Comparison of ENCODE assay signal across 26 mouse cellular contexts in genomic region chr8:119434569-119434968, GRCm38 (mm10). TPM values are rescaled to one million over a fixed set of nuclear protein-coding genes. Genes with fewer than 3 reads are reported as not detected.
DNase-seq lines count a peak whose midpoint lies in the region; ATAC-seq and TF ChIP-seq lines count a peak whose summit lies in the region.
"Had no signal": no experiment of that assay in that cellular context is flagged by ENCODE, and none has a peak within 500 bp of the region (broad histone marks: within the 10 kb centered on the region; RNA-seq: fewer than 3 reads in every experiment).

No protein-coding gene starts in this region.

- no peak overlapping the region for H3K27ac ChIP-seq in intestine, postnatal 0 days (ENCODE audit: low read depth, low read length)
- H3K27ac ChIP-seq in intestine, embryonic 16.5 days (ENCODE audit: low read length): no peak overlapping the region
- 0 out of 2 replicates have a peak overlapping the region, but pooled peaks have one; percentile 27 for H3K27ac ChIP-seq in liver, embryonic 12.5 days
- H3K27ac ChIP-seq in liver, embryonic 11.5 days (ENCODE audit: low read depth, low read length): no peak overlapping the region; the same call in 1 of the 2 replicates
- peak overlapping the region; percentile 72 for H3K27ac ChIP-seq in small intestine, adult 2 months (ENCODE audit: insufficient read depth, low read depth, low read length)
- H3K27ac ChIP-seq: embryonic facial prominence, embryonic 12.5 days; embryonic facial prominence, embryonic 15.5 days; heart, adult 2 months; heart, embryonic 10.5 days; heart, embryonic 13.5 days; hindbrain, embryonic 12.5 days had no signal

- ATAC-seq in intestine, postnatal 0 days: no peak
- ATAC-seq in intestine, embryonic 16.5 days: no peak
- ATAC-seq in liver, embryonic 12.5 days: no peak
- no peak for ATAC-seq in liver, embryonic 11.5 days (replicated peaks; ENCODE audit: low FRiP score)
- ATAC-seq: CD4-positive, CD25-positive, alpha-beta regulatory T cell, adult 4 months; forebrain, embryonic 14.5 days; forebrain, postnatal 0 days; hindbrain, embryonic 16.5 days had no signal

- WGBS in intestine, postnatal 0 days: 41% methylated on average over 6 of the region's 6 CpGs
- 62% methylated on average over 6 of the region's 6 CpGs for WGBS in intestine, embryonic 16.5 days
- WGBS in liver, embryonic 12.5 days (ENCODE audit: insufficient replicate concordance): 58% methylated on average over 6 of the region's 6 CpGs
- 68% methylated on average over 6 of the region's 6 CpGs for WGBS in liver, embryonic 11.5 days
- WGBS in small intestine, adult 2 months: 36% methylated on average over 6 of the region's 6 CpGs

- H3K9ac ChIP-seq in intestine, postnatal 0 days (ENCODE audit: low read depth, low read length): 0 out of 2 replicates have a peak overlapping the region, but pooled peaks have one; percentile 17
- no peak overlapping the region for H3K9ac ChIP-seq in intestine, embryonic 16.5 days (ENCODE audit: low read depth, low read length)
- no peak overlapping the region for H3K9ac ChIP-seq in liver, embryonic 12.5 days
- no peak overlapping the region for H3K9ac ChIP-seq in liver, embryonic 11.5 days (ENCODE audit: low read depth, low read length)
- H3K9ac ChIP-seq: embryonic facial prominence, embryonic 12.5 days; embryonic facial prominence, embryonic 15.5 days; forebrain, postnatal 0 days; heart, embryonic 13.5 days; hindbrain, embryonic 12.5 days had no signal

- H3K36me3 ChIP-seq in intestine, postnatal 0 days (ENCODE audit: control insufficient read depth, insufficient read depth): no peaks in the 10 kb centered on the region
- H3K36me3 ChIP-seq in intestine, embryonic 16.5 days (ENCODE audit: control insufficient read depth, insufficient read depth, low read length): no peaks in the 10 kb centered on the region
- H3K36me3 ChIP-seq in liver, embryonic 12.5 days: no peaks in the 10 kb centered on the region
- H3K36me3 ChIP-seq in liver, embryonic 11.5 days (ENCODE audit: control insufficient read depth, insufficient read depth, low read length): no peaks in the 10 kb centered on the region
- no peaks in the 10 kb centered on the region for H3K36me3 ChIP-seq in small intestine, adult 2 months (ENCODE audit: control insufficient read depth, insufficient read depth, low read length)
- H3K36me3 ChIP-seq: embryonic facial prominence, embryonic 12.5 days; embryonic facial prominence, embryonic 15.5 days; heart, embryonic 10.5 days; heart, embryonic 13.5 days; hindbrain, embryonic 12.5 days had no signal

- TF ChIP-seq POLR2A in small intestine, adult 2 months (IDR thresholded peaks at IDR 0.05; ENCODE audit: low read depth, low read length): no peak

- TF ChIP-seq CTCF in intestine, postnatal 0 days (IDR thresholded peaks at IDR 0.05; ENCODE audit: low read depth): no peak
- TF ChIP-seq CTCF in small intestine, adult 2 months (IDR thresholded peaks at IDR 0.05; ENCODE audit: extremely low read depth, insufficient read length, insufficient replicate concordance, low read depth, low read length): no peak

- H3K4me2 ChIP-seq in intestine, postnatal 0 days (replicated peaks; ENCODE audit: low read depth): no peak overlapping the region
- no peak overlapping the region for H3K4me2 ChIP-seq in intestine, embryonic 16.5 days (ENCODE audit: low read depth, low read length)
- no peak overlapping the region for H3K4me2 ChIP-seq in liver, embryonic 12.5 days
- no peak overlapping the region for H3K4me2 ChIP-seq in liver, embryonic 11.5 days
- H3K4me2 ChIP-seq: embryonic facial prominence, embryonic 12.5 days; embryonic facial prominence, embryonic 15.5 days; heart, embryonic 13.5 days; hindbrain, embryonic 12.5 days had no signal

- no peaks in the 10 kb centered on the region for H3K27me3 ChIP-seq in intestine, postnatal 0 days (replicated peaks; ENCODE audit: control insufficient read depth, insufficient read depth, low read length)
- H3K27me3 ChIP-seq in intestine, embryonic 16.5 days (replicated peaks; ENCODE audit: control insufficient read depth, insufficient read depth, low read length): no peaks in the 10 kb centered on the region
- no peaks in the 10 kb centered on the region for H3K27me3 ChIP-seq in liver, embryonic 12.5 days (replicated peaks)
- H3K27me3 ChIP-seq in liver, embryonic 11.5 days (replicated peaks; ENCODE audit: control insufficient read depth, insufficient read depth, low read length): no peaks in the 10 kb centered on the region; the same call in 1 of the 2 replicates
- no peaks in the 10 kb centered on the region for H3K27me3 ChIP-seq in small intestine, adult 2 months (ENCODE audit: control insufficient read depth, insufficient read depth, low read length)
- H3K27me3 ChIP-seq: embryonic facial prominence, embryonic 12.5 days; embryonic facial prominence, embryonic 15.5 days; hindbrain, embryonic 12.5 days had no signal

- no peaks in the 10 kb centered on the region for H3K9me3 ChIP-seq in intestine, postnatal 0 days (ENCODE audit: control insufficient read depth)
- no peaks in the 10 kb centered on the region for H3K9me3 ChIP-seq in intestine, embryonic 16.5 days (ENCODE audit: control insufficient read depth, low read length)
- no peaks in the 10 kb centered on the region for H3K9me3 ChIP-seq in liver, embryonic 12.5 days (replicated peaks)
- no peaks in the 10 kb centered on the region for H3K9me3 ChIP-seq in liver, embryonic 11.5 days (ENCODE audit: control insufficient read depth, low read length)
- H3K9me3 ChIP-seq: embryonic facial prominence, embryonic 12.5 days; embryonic facial prominence, embryonic 15.5 days; heart, embryonic 10.5 days; heart, embryonic 13.5 days; hindbrain, embryonic 12.5 days had no signal

- no peak overlapping the region for H3K4me3 ChIP-seq in intestine, postnatal 0 days (ENCODE audit: low read depth, low read length)
- H3K4me3 ChIP-seq in intestine, embryonic 16.5 days (ENCODE audit: low read length): no peak overlapping the region
- no peak overlapping the region for H3K4me3 ChIP-seq in liver, embryonic 12.5 days
- H3K4me3 ChIP-seq in liver, embryonic 11.5 days (ENCODE audit: low read depth, low read length): no peak overlapping the region
- no peak overlapping the region for H3K4me3 ChIP-seq in small intestine, adult 2 months (ENCODE audit: low read depth, low read length)
- H3K4me3 ChIP-seq: embryonic facial prominence, embryonic 12.5 days; embryonic facial prominence, embryonic 15.5 days; heart, adult 2 months; heart, embryonic 10.5 days; heart, embryonic 13.5 days; hindbrain, embryonic 12.5 days had no signal

- DNase-seq in liver, embryonic 11.5 days (ENCODE audit: low spot score): no peak
- no peak for DNase-seq in lung, postnatal 4 days
- DNase-seq: adrenal gland, adult 2 months; adrenal gland, postnatal 14 days; cerebellum, adult 11 months; cerebellum, adult 2 months; cerebellum, adult 9-11 months; cerebellum, postnatal 25 days; forebrain, postnatal 0 days; gastrocnemius, postnatal 25 days; heart, adult 2 months; heart, postnatal 14 days; heart, postnatal 4 days had no signal

- H3K4me1 ChIP-seq in intestine, postnatal 0 days (replicated peaks; ENCODE audit: control insufficient read depth, insufficient read depth, low read length): peaks cover 7% of the 10 kb centered on the region; the same call in 1 of the 2 replicates
- peaks cover 28% of the 10 kb centered on the region for H3K4me1 ChIP-seq in intestine, embryonic 16.5 days (ENCODE audit: control insufficient read depth, insufficient read depth, low read length)
- peaks cover 27% of the 10 kb centered on the region for H3K4me1 ChIP-seq in liver, embryonic 12.5 days
- peaks cover 6% of the 10 kb centered on the region; the same call in 1 of the 2 replicates for H3K4me1 ChIP-seq in liver, embryonic 11.5 days (replicated peaks; ENCODE audit: control insufficient read depth, insufficient read depth, low read length)
- peaks cover 46% of the 10 kb centered on the region for H3K4me1 ChIP-seq in small intestine, adult 2 months (ENCODE audit: control insufficient read depth, insufficient read depth, insufficient read length, low read length)

RNA-seq across cellular contexts. Expression of gene Osgin1, which starts 0.6 kb away (rescaled TPM):
- polyA plus RNA-seq in intestine, postnatal 0 days (2015; fragmentation: Nextera tagmentation; extraction: Ambion mirVana): 17.7 and 19.6 TPM in 2 replicates
- polyA plus RNA-seq in intestine, embryonic 16.5 days (2015; fragmentation: Nextera tagmentation; extraction: Ambion mirVana): 8.0 and 9.2 TPM in 2 replicates
- 13.3 and 13.6 TPM in 2 replicates for polyA plus RNA-seq in liver, embryonic 12.5 days (2016; fragmentation: Nextera tagmentation; extraction: Ambion mirVana)
- 15.6 and 17.9 TPM in 2 replicates for polyA plus RNA-seq in liver, embryonic 11.5 days (2014; fragmentation: Nextera tagmentation; extraction: Ambion mirVana)
- polyA plus RNA-seq in small intestine, adult 2 months (2012; rRNA removed): 78.7 and 306 TPM in 2 replicates

RNA-seq across cellular contexts. Expression of gene Necab2, which starts 11.9 kb away (rescaled TPM):
- 1.0 and 1.3 TPM in 2 replicates for polyA plus RNA-seq in intestine, postnatal 0 days (2015; fragmentation: Nextera tagmentation; extraction: Ambion mirVana)
- 1.3 and 1.6 TPM in 2 replicates for polyA plus RNA-seq in intestine, embryonic 16.5 days (2015; fragmentation: Nextera tagmentation; extraction: Ambion mirVana)
- polyA plus RNA-seq in liver, embryonic 12.5 days (2016; fragmentation: Nextera tagmentation; extraction: Ambion mirVana): 0.23 and 0.25 TPM in 2 replicates
- polyA plus RNA-seq in liver, embryonic 11.5 days (2014; fragmentation: Nextera tagmentation; extraction: Ambion mirVana): 0.95 and 1.1 TPM in 2 replicates
- 0.44 and 0.72 TPM in 2 replicates for polyA plus RNA-seq in small intestine, adult 2 months (2012; rRNA removed)
- polyA plus RNA-seq: C2C12; CD4-positive, CD25-positive, alpha-beta regulatory T cell, adult 4 months; heart, adult 2 months had no signal

RNA-seq across cellular contexts. Expression of gene Mlycd, which starts 39.9 kb away (rescaled TPM):
- polyA plus RNA-seq in intestine, postnatal 0 days (2015; fragmentation: Nextera tagmentation; extraction: Ambion mirVana): 29.0 and 29.4 TPM in 2 replicates
- 20.6 and 22.7 TPM in 2 replicates for polyA plus RNA-seq in intestine, embryonic 16.5 days (2015; fragmentation: Nextera tagmentation; extraction: Ambion mirVana)
- 11.7 TPM in 2 replicates for polyA plus RNA-seq in liver, embryonic 12.5 days (2016; fragmentation: Nextera tagmentation; extraction: Ambion mirVana)
- polyA plus RNA-seq in liver, embryonic 11.5 days (2014; fragmentation: Nextera tagmentation; extraction: Ambion mirVana): 13.7 and 15.0 TPM in 2 replicates
- 29.0 and 49.6 TPM in 2 replicates for polyA plus RNA-seq in small intestine, adult 2 months (2012; rRNA removed)

Comparison
In these comparisons a context has a peak if more than half of its experiments do, and no peak if none do; other contexts are left out.
1. H3K27ac ChIP-seq: peak in liver, embryonic 12.5 days (single experiment) and small intestine, adult 2 months (single experiment); none in intestine, postnatal 0 days (single experiment), intestine, embryonic 16.5 days (single experiment) and liver, embryonic 11.5 days (single experiment).